Mouse (Mus musculus) forebrain, embryonic 13.5 days (tissue): Measurements from ENCODE around the gene Asic2. TPM values are rescaled to one million over a fixed set of nuclear protein-coding genes. Genes with fewer than 3 reads are reported as not detected.

ENCODE experiments used
- ATAC-seq: fragments of 200-750 bp; cut with Nextera tagmentation; 2 replicates; pipeline ENCODE4 v1.8.0; 2017
- H3K27ac ChIP-seq: fragments of 300-500 bp; sonication (generic); 2 replicates; pipeline ENCODE4 v1.5.1; 2015; ENCODE audit warnings: inconsistent platforms, mild to moderate bottlenecking, moderate library complexity
- H3K27me3 ChIP-seq: fragments of 300-500 bp; sonication (generic); 2 replicates; pipeline ENCODE4 v1.6.1; 2015; ENCODE audit warnings: mild to moderate bottlenecking, inconsistent platforms
- H3K36me3 ChIP-seq: fragments of 300-500 bp; sonication (generic); 2 replicates; pipeline ENCODE4 v1.6.1; 2015; ENCODE audit warnings: mild to moderate bottlenecking, inconsistent platforms; ENCODE audit not compliant: poor library complexity, severe bottlenecking
- H3K4me1 ChIP-seq: fragments of 300-500 bp; sonication (generic); 2 replicates; pipeline ENCODE4 v1.6.1; 2015; ENCODE audit warnings: inconsistent platforms
- H3K4me2 ChIP-seq: fragments of 300-500 bp; sonication (generic); 2 replicates; pipeline ENCODE4 v1.6.1; 2015; ENCODE audit warnings: inconsistent platforms, mild to moderate bottlenecking, moderate library complexity
- H3K4me3 ChIP-seq: fragments of 300-500 bp; sonication (generic); 2 replicates; pipeline ENCODE4 v1.5.1; 2015; ENCODE audit warnings: mild to moderate bottlenecking, inconsistent platforms
- H3K9ac ChIP-seq: fragments of 300-500 bp; sonication (generic); 2 replicates; pipeline ENCODE4 v1.6.1; 2015; ENCODE audit warnings: mild to moderate bottlenecking, inconsistent platforms
- H3K9me3 ChIP-seq: fragments of 300-500 bp; sonication (generic); replicated peaks from 2 replicates; pipeline ENCODE4 v1.6.1; 2016; ENCODE audit warnings: inconsistent platforms
- WGBS: fragments of 180-500 bp; shearing (Covaris S2); methylation state at CpG from one replicate; pipeline ENCODE4 v1.1.7; 2015; 5-methylcytosine and 5-hydroxymethylcytosine counted together
- polyA plus RNA-seq: library from polyadenylated mRNA; unstranded; fragments of >200 nt; fragmentation: Nextera tagmentation; extraction: Ambion mirVana; gene quantifications from 2 replicates; pipeline ENCODE4 v1.2.1, GENCODE M21; 2015

The Asic2 gene
- polyA plus RNA-seq, 1 experiment from 2014 or later, result 2.3 TPM

GRCm38 (mm10) chr11:80917688-80918087 lies 1050.6 kb downstream of the Asic2 start:
- ATAC-seq, result no peak
- no peaks in the 10 kb centered on the region for H3K36me3 ChIP-seq
- H3K4me1 ChIP-seq, result no peaks in the 10 kb centered on the region
- no peak overlapping the region for H3K27ac ChIP-seq
- H3K4me2 ChIP-seq, result no peak overlapping the region
- H3K27me3 ChIP-seq, result no peaks in the 10 kb centered on the region
- H3K4me3 ChIP-seq, result no peak overlapping the region
- H3K9me3 ChIP-seq, result 0 out of 2 replicates have a peak, but pooled peaks cover 3% of the 10 kb centered on the region
- H3K9ac ChIP-seq, result no peak overlapping the region

GRCm38 (mm10) chr11:80913408-80914024 lies 1054.7 kb downstream of the Asic2 start:
- 53% methylated on average over 4 of the region's 4 CpGs for WGBS
- Histone ChIP-seq H3K4me3 (no peak overlapping the region), H3K4me2 (no peak overlapping the region), H3K27me3 (no peaks in the 10 kb centered on the region), H3K9ac (no peak overlapping the region), H3K36me3 (no peaks in the 10 kb centered on the region), H3K9me3 (0 out of 2 replicates have a peak, but pooled peaks cover 3% of the 10 kb centered on the region), H3K4me1 (no peaks in the 10 kb centered on the region), H3K27ac (no peak overlapping the region)
- no peak for ATAC-seq

GRCm38 (mm10) chr11:80912721-80913120 lies 1055.5 kb downstream of the Asic2 start:
- Histone ChIP-seq H3K9ac (no peak overlapping the region), H3K4me3 (no peak overlapping the region), H3K4me2 (no peak overlapping the region), H3K9me3 (0 out of 2 replicates have a peak, but pooled peaks cover 3% of the 10 kb centered on the region), H3K27ac (no peak overlapping the region), H3K36me3 (no peaks in the 10 kb centered on the region), H3K4me1 (no peaks in the 10 kb centered on the region), H3K27me3 (no peaks in the 10 kb centered on the region)
- ATAC-seq, result no peak
- WGBS, result 88% methylated on average over 5 of the region's 5 CpGs

- Histone ChIP-seq H3K4me3 (no peak overlapping the region), H3K4me2 (no peak overlapping the region), H3K9ac (no peak overlapping the region), H3K27me3 (no peaks in the 10 kb centered on the region), H3K9me3 (no peaks in the 10 kb centered on the region), H3K36me3 (no peaks in the 10 kb centered on the region), H3K27ac (no peak overlapping the region), H3K4me1 (no peaks in the 10 kb centered on the region)
- 93% methylated on average over 6 of the region's 6 CpGs for WGBS
- no peak for ATAC-seq
Observed at GRCm38 (mm10) chr11:80907820-80908219, 1060.4 kb downstream of the Asic2 start.

GRCm38 (mm10) chr11:80906456-80906855 lies 1061.8 kb downstream of the Asic2 start:
- Histone ChIP-seq H3K4me3 (no peak overlapping the region), H3K36me3 (no peaks in the 10 kb centered on the region)
- ATAC-seq, result no peak

GRCm38 (mm10) chr11:80904559-80904958 lies 1063.7 kb downstream of the Asic2 start:
- Histone ChIP-seq H3K4me1 (no peaks in the 10 kb centered on the region), H3K4me3 (no peak overlapping the region), H3K4me2 (no peak overlapping the region), H3K9me3 (no peaks in the 10 kb centered on the region), H3K36me3 (no peaks in the 10 kb centered on the region), H3K27me3 (no peaks in the 10 kb centered on the region), H3K9ac (no peak overlapping the region), H3K27ac (no peak overlapping the region)
- WGBS, result 72% methylated on average over 2 of the region's 2 CpGs
- ATAC-seq, result no peak

More at GRCm38 (mm10) chr11:80906456-80906855, 1061.8 kb downstream of the Asic2 start:
- no peak overlapping the region for H3K9ac ChIP-seq
- H3K27ac ChIP-seq, result no peak overlapping the region
- 34% methylated on average over 4 of the region's 4 CpGs for WGBS
- no peaks in the 10 kb centered on the region for H3K27me3 ChIP-seq
- no peaks in the 10 kb centered on the region for H3K4me1 ChIP-seq
- no peaks in the 10 kb centered on the region for H3K9me3 ChIP-seq
- H3K4me2 ChIP-seq, result no peak overlapping the region

- Histone ChIP-seq H3K9ac (no peak overlapping the region), H3K27me3 (no peaks in the 10 kb centered on the region), H3K36me3 (no peaks in the 10 kb centered on the region), H3K4me1 (no peaks in the 10 kb centered on the region), H3K4me3 (no peak overlapping the region), H3K4me2 (no peak overlapping the region), H3K9me3 (no peaks in the 10 kb centered on the region), H3K27ac (no peak overlapping the region)
- ATAC-seq, result no peak
- 88% methylated on average over 10 of the region's 10 CpGs for WGBS
Observed at GRCm38 (mm10) chr11:80903426-80903825, 1064.8 kb downstream of the Asic2 start.

GRCm38 (mm10) chr11:80902664-80903063 lies 1065.6 kb downstream of the Asic2 start:
- no peak overlapping the region for H3K4me3 ChIP-seq
- no peaks in the 10 kb centered on the region for H3K9me3 ChIP-seq
- H3K4me1 ChIP-seq, result no peaks in the 10 kb centered on the region
- H3K27ac ChIP-seq, result no peak overlapping the region
- ATAC-seq, result no peak
- 54% methylated on average over 7 of the region's 7 CpGs for WGBS
- no peaks in the 10 kb centered on the region for H3K36me3 ChIP-seq
- no peaks in the 10 kb centered on the region for H3K27me3 ChIP-seq
- no peak overlapping the region for H3K4me2 ChIP-seq
- H3K9ac ChIP-seq, result no peak overlapping the region

GRCm38 (mm10) chr11:80900555-80900954 lies 1067.7 kb downstream of the Asic2 start:
- no peak overlapping the region for H3K9ac ChIP-seq
- H3K27ac ChIP-seq, result no peak overlapping the region
- WGBS, result 92% methylated on average over 4 of the region's 4 CpGs
- no peaks in the 10 kb centered on the region for H3K9me3 ChIP-seq
- H3K27me3 ChIP-seq, result no peaks in the 10 kb centered on the region
- no peak overlapping the region for H3K4me3 ChIP-seq
- H3K36me3 ChIP-seq, result no peaks in the 10 kb centered on the region
- H3K4me2 ChIP-seq, result no peak overlapping the region
- H3K4me1 ChIP-seq, result no peaks in the 10 kb centered on the region
- no peak for ATAC-seq

- H3K4me2 ChIP-seq, result no peak overlapping the region
- H3K27ac ChIP-seq, result no peak overlapping the region
- H3K9me3 ChIP-seq, result no peaks in the 10 kb centered on the region
- WGBS, result 84% methylated on average over 3 of the region's 3 CpGs
- peaks cover 13% of the 10 kb centered on the region for H3K27me3 ChIP-seq
- H3K4me1 ChIP-seq, result no peaks in the 10 kb centered on the region
- no peak for ATAC-seq
- H3K36me3 ChIP-seq, result no peaks in the 10 kb centered on the region
- H3K4me3 ChIP-seq, result no peak overlapping the region
- no peak overlapping the region for H3K9ac ChIP-seq
Observed at GRCm38 (mm10) chr11:80895853-80896252, 1072.4 kb downstream of the Asic2 start.

- H3K4me1 ChIP-seq, result peaks cover 3% of the 10 kb centered on the region; the same call in 1 of the 2 replicates
- ATAC-seq, result no peak
- peaks cover 44% of the 10 kb centered on the region for H3K27me3 ChIP-seq
- no peak overlapping the region for H3K4me3 ChIP-seq
- H3K27ac ChIP-seq, result no peak overlapping the region
- H3K9ac ChIP-seq, result no peak overlapping the region
- WGBS, result 6% methylated on average over 7 of the region's 7 CpGs
- H3K36me3 ChIP-seq, result no peaks in the 10 kb centered on the region
- no peak overlapping the region for H3K4me2 ChIP-seq
- H3K9me3 ChIP-seq, result no peaks in the 10 kb centered on the region
Observed at GRCm38 (mm10) chr11:80889336-80890063, 1078.8 kb downstream of the Asic2 start.

GRCm38 (mm10) chr11:80887021-80887420 lies 1081.2 kb downstream of the Asic2 start:
- Histone ChIP-seq H3K9ac (no peak overlapping the region), H3K27ac (no peak overlapping the region), H3K4me1 (peaks cover 3% of the 10 kb centered on the region; the same call in 1 of the 2 replicates), H3K36me3 (no peaks in the 10 kb centered on the region), H3K9me3 (no peaks in the 10 kb centered on the region), H3K27me3 (peaks cover 41% of the 10 kb centered on the region), H3K4me2 (no peak overlapping the region), H3K4me3 (no peak overlapping the region)
- WGBS, result 39% methylated on average over 3 of the region's 3 CpGs
- ATAC-seq, result no peak
